Mouse (Mus musculus) lung, adult 2 months (tissue): ENCODE measurements around the gene Ovol2. TPM values are rescaled to one million over a fixed set of nuclear protein-coding genes. Genes with fewer than 3 reads are reported as not detected.

Source experiments
- DNase-seq: peaks from one replicate; pipeline ENCODE4 v3.0.0; 2022
- H3K4me1 ChIP-seq: fragments of 200-500 bp; 2 replicates; pipeline ENCODE4 v1.6.1; 2011; ENCODE audit warnings: low read length; ENCODE audit not compliant: control insufficient read depth, insufficient read depth
- H3K4me3 ChIP-seq: fragments of 200-500 bp; replicated peaks from 2 replicates; pipeline ENCODE3; 2011; ENCODE audit warnings: low read depth, mild to moderate bottlenecking, control low read depth, low read length; ENCODE audit errors: extremely low read depth
- CTCF ChIP-seq: fragments of 200-500 bp; IDR thresholded peaks from 2 replicates; pipeline ENCODE4 v1.5.1; 2011; ENCODE audit warnings: mild to moderate bottlenecking, low read length, control low read depth; ENCODE audit not compliant: insufficient read depth
- POLR2A ChIP-seq: fragments of 200-500 bp; IDR thresholded peaks from 2 replicates; pipeline ENCODE4 v1.6.1; 2011; ENCODE audit warnings: low read depth, mild to moderate bottlenecking, control low read depth, low read length, borderline replicate concordance; ENCODE audit errors: extremely low read depth
- WGBS: fragments of 180-500 bp; shearing (Covaris S2); methylation state at CpG from one replicate; pipeline ENCODE4 v1.1.7; 2018; 5-methylcytosine and 5-hydroxymethylcytosine counted together
- polyA plus RNA-seq: library from polyadenylated mRNA; depleted of rRNA; stranded (reverse); fragments of >200 nt; gene quantifications from 2 replicates; pipeline ENCODE4 v1.2.3, GENCODE M21; 2012; rRNA removed

Ovol2 gene
- polyA plus RNA-seq: 6.7 and 7.4 TPM in 2 replicates

DNA sequence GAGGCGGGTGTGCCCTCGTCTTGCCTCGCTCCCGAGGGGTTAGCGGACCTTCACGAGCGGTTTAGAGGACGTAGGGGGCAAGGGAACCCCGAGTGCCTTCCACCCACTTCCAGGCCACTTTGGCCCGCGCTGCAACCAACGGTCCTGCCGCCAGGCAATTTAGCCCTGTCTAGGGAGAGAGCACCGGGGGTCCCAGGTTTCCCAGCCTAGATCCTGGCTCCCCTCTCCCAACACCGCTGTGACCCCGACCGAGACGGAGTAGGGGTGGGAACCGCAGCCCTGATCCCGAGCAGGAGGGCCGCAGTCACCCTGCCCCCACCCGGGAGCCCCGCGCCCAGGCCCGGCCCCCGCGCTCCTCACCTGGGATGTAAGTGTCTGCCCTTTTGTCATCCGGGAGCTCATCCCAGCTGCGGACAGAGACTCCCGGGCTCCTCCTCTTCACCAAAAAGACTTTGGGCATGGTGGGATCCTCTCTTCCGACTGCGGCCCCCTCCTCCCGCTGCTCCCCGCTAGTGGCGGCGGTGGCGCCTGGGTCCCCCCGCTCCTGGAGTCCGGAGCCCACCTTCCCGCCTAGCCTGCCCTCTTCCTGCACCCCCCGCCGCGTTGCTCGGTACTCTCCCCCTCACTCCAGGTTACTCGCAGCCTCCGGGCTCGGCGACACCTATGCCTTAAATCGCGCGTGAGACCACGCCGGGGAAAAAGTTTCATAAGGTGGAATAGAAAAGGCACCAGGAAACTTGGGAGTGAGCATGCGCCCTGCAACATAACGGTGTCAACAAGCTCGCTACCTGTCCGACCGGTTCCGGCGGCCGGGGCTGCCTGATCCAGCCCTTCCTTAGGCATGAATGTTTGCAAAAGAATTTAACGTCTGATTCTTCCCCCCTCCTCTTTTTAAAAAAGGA lies at the start of gene Ovol2:
Gene Ovol2 (minus strand): TSS at position 746 of the 902 bp plus-strand sequence.
- H3K4me3 ChIP-seq: peak within 1 kb of the TSS; percentile 81
- peak; percentile 76 for DNase-seq
- H3K4me1 ChIP-seq: peaks cover 15% of the 10 kb centered on the region
- WGBS: 2% methylated on average over 62 of the region's 62 CpGs
- TF ChIP-seq CTCF: no peak

DNA sequence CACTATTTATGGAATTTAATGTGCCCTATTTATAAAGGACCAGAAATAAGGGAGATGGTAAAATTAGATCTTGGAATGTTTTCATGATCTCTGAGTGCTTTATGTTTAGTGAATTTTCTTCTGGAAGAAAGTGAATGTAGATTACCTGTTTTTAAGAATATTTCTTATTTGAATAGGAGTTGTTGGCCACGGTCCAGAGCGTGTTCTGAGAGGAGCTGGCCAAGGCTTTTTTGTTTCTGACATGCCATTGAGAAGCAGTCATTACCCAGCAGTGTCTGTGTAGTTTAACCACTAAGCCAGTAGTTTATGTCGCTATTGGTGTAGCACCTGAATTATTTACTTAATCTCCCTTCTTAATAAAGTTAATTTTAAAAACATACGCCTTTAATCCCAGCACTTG lies 49.8 kb upstream of the Ovol2 start:
- WGBS: 53% methylated on average over 4 of the region's 4 CpGs
- DNase-seq: no peak
- peaks cover 4% of the 10 kb centered on the region; the same call in 1 of the 2 replicates for H3K4me1 ChIP-seq
- TF ChIP-seq CTCF (no peak), POLR2A (no peak)
- no peak overlapping the region for H3K4me3 ChIP-seq

DNA sequence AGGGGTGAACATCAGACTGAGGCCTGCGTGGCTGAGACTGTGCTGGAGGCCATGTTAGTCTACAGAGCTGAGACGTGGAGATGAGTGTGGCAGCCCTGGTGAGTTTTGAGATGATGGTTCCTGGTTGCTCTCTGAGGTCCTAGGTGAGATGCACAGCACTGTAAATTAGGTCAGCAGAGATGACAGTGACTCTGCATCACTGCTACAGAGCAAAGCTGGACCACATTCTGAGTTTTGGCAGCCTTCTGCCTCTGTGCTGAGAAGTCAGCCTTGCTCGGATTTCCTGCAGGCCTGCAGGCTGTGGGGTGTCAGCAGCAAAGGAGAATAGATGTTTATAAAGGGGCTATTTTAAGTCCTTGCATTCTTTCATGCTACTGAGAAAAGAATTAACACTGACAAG lies 49.3 kb upstream of the Ovol2 start:
- Histone ChIP-seq H3K4me1 (peaks cover 4% of the 10 kb centered on the region; the same call in 1 of the 2 replicates), H3K4me3 (no peak overlapping the region)
- DNase-seq: no peak
- TF ChIP-seq POLR2A: no peak
- no peak for TF ChIP-seq CTCF
- WGBS: 49% methylated on average over 3 of the region's 3 CpGs

DNA sequence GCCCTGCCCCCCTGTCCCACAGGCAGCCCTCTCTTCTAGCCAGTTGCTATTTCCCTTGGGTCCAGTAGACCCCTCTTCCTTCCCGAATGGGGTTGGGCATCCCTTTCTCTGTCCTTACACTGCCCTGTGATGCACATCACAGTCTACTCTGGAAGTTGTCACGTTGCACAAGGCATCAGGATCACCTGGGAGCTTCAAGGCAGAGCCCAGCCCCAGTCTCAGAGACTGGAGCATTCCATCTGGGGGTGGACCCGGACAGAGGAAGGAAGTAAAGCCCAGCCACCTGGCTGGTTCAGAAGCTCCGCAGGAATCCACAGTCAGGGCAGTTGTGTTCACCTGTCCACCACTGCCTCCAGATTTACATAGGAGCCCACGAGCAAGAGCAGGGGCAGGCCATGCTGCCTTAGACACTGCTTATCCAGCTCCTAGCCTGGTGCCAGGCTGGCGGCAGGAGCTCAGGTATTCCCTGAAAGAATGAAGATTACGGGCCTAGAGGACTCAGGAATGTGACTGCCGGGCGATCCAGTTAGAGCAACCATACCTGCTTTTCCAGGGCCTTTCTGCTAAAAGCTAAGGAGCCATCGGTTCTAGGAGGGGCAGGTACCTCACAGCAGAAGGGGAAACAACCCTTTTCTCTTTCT lies 43.2 kb upstream of the Ovol2 start:
- TF ChIP-seq POLR2A (no peak), CTCF (no peak)
- no peak overlapping the region for H3K4me3 ChIP-seq
- peaks cover under 1% of the 10 kb centered on the region; the same call in 1 of the 2 replicates for H3K4me1 ChIP-seq
- WGBS: 72% methylated on average over 10 of the region's 10 CpGs
- peak; percentile 14 for DNase-seq

- TF ChIP-seq CTCF (no peak), POLR2A (no peak)
- 91% methylated on average over 9 of the region's 9 CpGs for WGBS
- DNase-seq: no peak
- H3K4me3 ChIP-seq: no peak overlapping the region
- peaks cover 9% of the 10 kb centered on the region for H3K4me1 ChIP-seq
These were observed 41.1 kb upstream of the Ovol2 start for GRCm38 (mm10) chr2:144373063-144373462.

DNA sequence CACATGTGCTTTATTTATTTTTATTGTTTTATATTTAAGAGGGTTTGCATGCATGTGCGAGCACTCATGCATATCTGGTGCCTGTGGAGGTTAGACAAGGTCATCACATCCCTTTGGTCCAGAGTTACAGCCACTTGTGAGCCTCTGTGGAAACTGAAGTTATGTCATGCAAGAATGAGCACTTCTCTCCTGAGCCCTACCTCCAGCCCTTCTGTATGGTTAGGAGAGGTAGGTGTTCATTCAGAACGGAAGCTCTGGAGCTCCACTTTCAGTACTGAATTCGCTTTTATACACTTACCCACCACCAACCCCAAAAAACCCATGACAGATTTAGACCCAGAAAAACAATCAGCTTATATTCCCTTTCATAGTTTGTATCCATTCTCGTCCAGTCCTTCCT lies 39.6 kb upstream of the Ovol2 start:
- Histone ChIP-seq H3K4me3 (no peak overlapping the region), H3K4me1 (peaks cover 9% of the 10 kb centered on the region)
- TF ChIP-seq POLR2A (no peak), CTCF (no peak)
- no peak for DNase-seq
- 86% methylated on average over 4 of the region's 4 CpGs for WGBS

GRCm38 (mm10) chr2:144369511-144369910 lies 37.6 kb upstream of the Ovol2 start:
- peak; percentile 6 for DNase-seq
- Histone ChIP-seq H3K4me1 (peaks cover 9% of the 10 kb centered on the region), H3K4me3 (peak overlapping the region; percentile 81)
- 2% methylated on average over 12 of the region's 12 CpGs for WGBS
- TF ChIP-seq POLR2A (no peak), CTCF (no peak)

DNA sequence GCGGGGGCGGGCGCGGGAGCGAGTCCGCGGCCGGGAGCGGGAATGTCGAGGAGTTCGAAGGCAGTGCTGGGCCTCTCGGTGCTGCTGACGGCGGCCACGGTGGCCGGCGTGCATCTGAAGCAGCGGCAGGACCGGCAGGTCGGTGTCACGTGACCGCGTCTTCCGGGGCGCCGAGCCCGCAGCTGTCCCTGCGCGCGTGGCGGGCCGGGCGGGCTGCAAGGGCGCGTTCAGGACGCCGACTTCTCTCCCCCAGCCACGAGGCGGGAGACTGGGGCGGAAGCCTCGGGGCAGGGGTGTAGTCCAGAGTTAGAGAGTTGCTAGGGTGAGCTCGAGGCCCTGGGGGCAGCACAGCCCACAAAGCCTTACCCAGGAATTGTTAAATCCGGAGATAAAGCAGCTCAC lies 37.1 kb upstream of the Ovol2 start:
- peak overlapping the region; percentile 81 for H3K4me3 ChIP-seq
- TF ChIP-seq CTCF (no peak), POLR2A (0 out of 2 replicates have a peak, but pooled peaks have one; percentile 13)
- DNase-seq: no peak
- under 1% methylated on average over 43 of the region's 43 CpGs for WGBS
- H3K4me1 ChIP-seq: peaks cover 9% of the 10 kb centered on the region

DNA sequence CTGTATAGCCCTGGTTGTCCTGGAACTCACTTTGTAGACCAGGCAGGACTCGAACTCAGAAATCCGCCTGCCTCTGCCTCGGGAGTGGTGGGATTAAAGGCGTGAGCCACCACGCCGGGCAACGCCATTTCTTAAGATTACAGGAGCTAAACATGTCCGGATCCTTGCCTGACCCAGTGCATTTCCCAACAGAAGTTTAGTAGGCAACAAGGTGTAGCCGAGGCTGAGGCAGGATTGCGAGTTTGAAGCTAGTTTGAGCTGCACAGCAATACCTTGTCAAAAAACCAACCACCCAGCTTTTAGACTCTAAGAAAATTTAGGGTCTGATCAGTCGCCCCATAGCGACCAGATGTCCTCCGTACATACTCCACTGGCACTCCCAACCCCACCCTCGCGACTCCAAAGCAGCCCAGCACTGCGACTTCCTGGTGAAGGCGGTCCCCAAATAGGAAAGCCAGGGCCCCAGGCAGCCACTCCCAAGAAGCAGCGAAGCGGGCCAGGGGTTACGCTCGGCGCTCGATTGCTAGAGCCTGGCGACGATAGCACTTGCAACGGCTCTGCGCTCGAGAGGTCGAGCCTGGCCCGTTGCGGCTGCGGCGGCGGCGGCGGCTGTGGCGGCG lies 36.6 kb upstream of the Ovol2 start, which contains the start of the genes Kat14 and Pet117:
Gene Kat14 (plus strand): TSS at position 584 of the 620 bp plus-strand sequence.
Gene Pet117 (plus strand): TSS at position 597 of the 620 bp plus-strand sequence.
- peak; percentile 96 for DNase-seq
- Histone ChIP-seq H3K4me1 (peaks cover 9% of the 10 kb centered on the region), H3K4me3 (peak within 1 kb of the TSS; percentile 81)
- TF ChIP-seq CTCF (no peak), POLR2A (peak; percentile 79; the same call in 1 of the 2 replicates)
- 6% methylated on average over 38 of the region's 38 CpGs for WGBS

DNA sequence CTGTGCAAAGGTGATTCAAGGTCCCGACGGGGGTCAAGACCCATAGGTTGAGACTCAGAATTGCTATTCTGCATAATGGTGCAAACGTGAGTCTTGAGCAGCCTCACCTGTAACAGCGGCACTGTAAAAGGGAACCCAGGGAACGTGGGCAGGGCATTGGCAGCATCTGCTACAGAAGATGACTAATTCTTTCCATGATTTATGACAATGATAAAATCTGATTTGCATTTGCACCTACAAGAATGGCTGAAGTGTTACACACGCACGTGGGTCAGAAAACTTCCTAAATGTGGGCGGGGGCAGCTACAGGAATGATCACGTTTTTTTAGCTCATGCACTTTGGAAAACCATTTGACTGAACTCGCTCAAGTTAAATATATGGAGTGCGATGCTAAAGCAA lies 20.9 kb upstream of the Ovol2 start:
- H3K4me3 ChIP-seq: no peak overlapping the region
- 86% methylated on average over 11 of the region's 11 CpGs for WGBS
- no peaks in the 10 kb centered on the region for H3K4me1 ChIP-seq
- no peak for DNase-seq
- TF ChIP-seq POLR2A (no peak), CTCF (no peak)
